ENCODE assay signal across 8 mouse cellular contexts in genomic region chr2:121008664-121009007, GRCm38 (mm10). TPM values are rescaled to one million over a fixed set of nuclear protein-coding genes. Genes with fewer than 3 reads are reported as not detected.
DNase-seq lines count a peak whose midpoint lies in the region; ATAC-seq and TF ChIP-seq lines count a peak whose summit lies in the region.

No protein-coding gene starts in this region.

- no peaks in the 10 kb centered on the region for H3K27me3 ChIP-seq in embryonic facial prominence, embryonic 10.5 days (replicated peaks; ENCODE audit: low read depth, poor library complexity, severe bottlenecking)
- no peaks in the 10 kb centered on the region for H3K27me3 ChIP-seq in hindbrain, postnatal 0 days (ENCODE audit: insufficient read depth, low read length)
- no peaks in the 10 kb centered on the region for H3K27me3 ChIP-seq in midbrain, postnatal 0 days (ENCODE audit: insufficient read depth, low read length)

- intact Hi-C loops in left cerebral cortex, adult 2 months (cut with DNase I): loop anchor here (2.0 kb wide), 1 partner anchor 32 kb away; the partner anchor contains the start of gene Tmem62
- intact Hi-C loops in left cerebral cortex, postnatal 25 days (cut with DNase I): no loop called here

- H3K36me3 ChIP-seq in embryonic facial prominence, embryonic 10.5 days (replicated peaks): peaks cover 24% of the 10 kb centered on the region
- H3K36me3 ChIP-seq in hindbrain, postnatal 0 days (ENCODE audit: insufficient read depth, low read length): peaks cover 19% of the 10 kb centered on the region
- H3K36me3 ChIP-seq in midbrain, postnatal 0 days (ENCODE audit: insufficient read depth, low read length): peaks cover 5% of the 10 kb centered on the region; the same call in 1 of the 2 replicates

- DNase-seq in left cerebral cortex, adult 2 months (ENCODE audit: extremely low spot score in 1 of 2, low spot score in 2 of 2): no peak
- no peak for DNase-seq in left cerebral cortex, postnatal 25 days (ENCODE audit: low spot score in 2 of 2)
- no peak for DNase-seq in embryonic facial prominence, embryonic 10.5 days (ENCODE audit: low spot score)
- DNase-seq in hindbrain, postnatal 0 days (ENCODE audit: low spot score): peak; percentile 3
- no peak for DNase-seq in midbrain, postnatal 0 days (ENCODE audit: low spot score)
- no peak for DNase-seq in gastrocnemius, adult 8-10 months (ENCODE audit: low spot score in 2 of 2)
- no peak for DNase-seq in thymus, postnatal 10 days (ENCODE audit: low spot score in 2 of 2)
- no peak for DNase-seq in layer of hippocampus, postnatal 36 days

- peak overlapping the region; percentile 71 for H3K9ac ChIP-seq in hindbrain, postnatal 0 days (replicated peaks; ENCODE audit: low read length)
- peak overlapping the region; percentile 64 for H3K9ac ChIP-seq in midbrain, postnatal 0 days (replicated peaks; ENCODE audit: low read length, poor library complexity, severe bottlenecking)

- no peak for TF ChIP-seq CTCF in left cerebral cortex, adult 2 months (IDR thresholded peaks at IDR 0.05)
- no peak for TF ChIP-seq CTCF in hindbrain, postnatal 0 days (IDR thresholded peaks at IDR 0.05; ENCODE audit: low read depth)
- no peak for TF ChIP-seq CTCF in midbrain, postnatal 0 days (IDR thresholded peaks at IDR 0.05)

- 2% methylated on average over 12 of the region's 12 CpGs for WGBS in embryonic facial prominence, embryonic 10.5 days
- WGBS in hindbrain, postnatal 0 days: under 1% methylated on average over 12 of the region's 12 CpGs
- 1% methylated on average over 12 of the region's 12 CpGs for WGBS in midbrain, postnatal 0 days

- H3K9me3 ChIP-seq in embryonic facial prominence, embryonic 10.5 days: no peaks in the 10 kb centered on the region
- H3K9me3 ChIP-seq in hindbrain, postnatal 0 days (ENCODE audit: low read length): no peaks in the 10 kb centered on the region
- H3K9me3 ChIP-seq in midbrain, postnatal 0 days (ENCODE audit: low read length): no peaks in the 10 kb centered on the region

- H3K4me1 ChIP-seq in embryonic facial prominence, embryonic 10.5 days: peaks cover 13% of the 10 kb centered on the region
- no peaks in the 10 kb centered on the region for H3K4me1 ChIP-seq in hindbrain, postnatal 0 days (ENCODE audit: insufficient read depth, low read length)
- H3K4me1 ChIP-seq in midbrain, postnatal 0 days (ENCODE audit: insufficient read depth, low read length): peaks cover 7% of the 10 kb centered on the region; the same call in 1 of the 2 replicates

- peak overlapping the region; percentile 93 for H3K4me2 ChIP-seq in hindbrain, postnatal 0 days (ENCODE audit: low read depth, low read length)
- peak overlapping the region; percentile 79 for H3K4me2 ChIP-seq in midbrain, postnatal 0 days (ENCODE audit: low read depth, low read length, poor library complexity, severe bottlenecking)

- H3K4me3 ChIP-seq in left cerebral cortex, adult 2 months: peak overlapping the region; percentile 88
- peak overlapping the region; percentile 90 for H3K4me3 ChIP-seq in embryonic facial prominence, embryonic 10.5 days
- H3K4me3 ChIP-seq in hindbrain, postnatal 0 days (ENCODE audit: low read length): peak overlapping the region; percentile 82
- peak overlapping the region; percentile 85 for H3K4me3 ChIP-seq in midbrain, postnatal 0 days (ENCODE audit: low read depth, low read length)

- ATAC-seq in hindbrain, postnatal 0 days: no peak
- ATAC-seq in midbrain, postnatal 0 days (ENCODE audit: low FRiP score): peak; percentile 38

- H3K27ac ChIP-seq in left cerebral cortex, adult 2 months: peak overlapping the region; percentile 84
- H3K27ac ChIP-seq in embryonic facial prominence, embryonic 10.5 days (replicated peaks): peak overlapping the region; percentile 81
- peak overlapping the region; percentile 61; the same call in 1 of the 2 replicates for H3K27ac ChIP-seq in hindbrain, postnatal 0 days
- peak overlapping the region; percentile 68 for H3K27ac ChIP-seq in midbrain, postnatal 0 days (ENCODE audit: low read depth, low read length)

RNA-seq across cellular contexts. Expression of gene Ccndbp1, which starts 0.4 kb away (rescaled TPM):
- 10 to 100 TPM; 57.0 to 57.6 TPM for total RNA-seq in left cerebral cortex, adult 2 months (2021)
- 10 to 100 TPM; 54.9 to 56.9 TPM for total RNA-seq in left cerebral cortex, postnatal 25 days (2021)
- polyA plus RNA-seq in embryonic facial prominence, embryonic 10.5 days (2016; fragmentation: Nextera tagmentation; extraction: Ambion mirVana): 34.0 and 34.2 TPM in 2 replicates
- total RNA-seq in hindbrain, postnatal 0 days (2014; rRNA removed): 40.0 and 42.3 TPM in 2 replicates
- 76.5 and 80.2 TPM in 2 replicates for polyA plus RNA-seq in hindbrain, postnatal 0 days (2015; fragmentation: Nextera tagmentation; extraction: Ambion mirVana)
- total RNA-seq in midbrain, postnatal 0 days (2014; rRNA removed): 51.9 and 65.7 TPM in 2 replicates
- 77.8 and 79.7 TPM in 2 replicates for polyA plus RNA-seq in midbrain, postnatal 0 days (2015; fragmentation: Nextera tagmentation; extraction: Ambion mirVana)
- total RNA-seq in gastrocnemius, adult 8-10 months (2022): 10 to 100 TPM; 26.9 to 41.5 (median 37.5) TPM
- 10 to 100 TPM; 57.0 to 58.5 TPM for total RNA-seq in layer of hippocampus, postnatal 36 days (2021)

RNA-seq across cellular contexts. Expression of gene Epb42, which starts 28.2 kb away (rescaled TPM):
- not detected for total RNA-seq in left cerebral cortex, adult 2 months (2021)
- not detected for total RNA-seq in left cerebral cortex, postnatal 25 days (2021)
- 5.1 and 5.3 TPM in 2 replicates for polyA plus RNA-seq in embryonic facial prominence, embryonic 10.5 days (2016; fragmentation: Nextera tagmentation; extraction: Ambion mirVana)
- total RNA-seq in hindbrain, postnatal 0 days (2014; rRNA removed): 0.07 and 0.73 TPM in 2 replicates
- 0.06 and 0.18 TPM in 2 replicates for polyA plus RNA-seq in hindbrain, postnatal 0 days (2015; fragmentation: Nextera tagmentation; extraction: Ambion mirVana)
- total RNA-seq in midbrain, postnatal 0 days (2014; rRNA removed): not detected in 2 replicates
- 0.12 TPM in 1 of 2 replicates, not detected in the other for polyA plus RNA-seq in midbrain, postnatal 0 days (2015; fragmentation: Nextera tagmentation; extraction: Ambion mirVana)
- total RNA-seq in gastrocnemius, adult 8-10 months (2022): not detected
- not detected for total RNA-seq in layer of hippocampus, postnatal 36 days (2021)

RNA-seq across cellular contexts. Expression of gene Tmem62, which starts 31.8 kb away (rescaled TPM):
- total RNA-seq in left cerebral cortex, adult 2 months (2021): 10 to 100 TPM; 21.8 to 28.5 TPM
- total RNA-seq in left cerebral cortex, postnatal 25 days (2021): 10 to 100 TPM; 24.7 to 27.3 TPM
- polyA plus RNA-seq in embryonic facial prominence, embryonic 10.5 days (2016; fragmentation: Nextera tagmentation; extraction: Ambion mirVana): 3.2 TPM in 2 replicates
- total RNA-seq in hindbrain, postnatal 0 days (2014; rRNA removed): 24.0 and 25.8 TPM in 2 replicates
- polyA plus RNA-seq in hindbrain, postnatal 0 days (2015; fragmentation: Nextera tagmentation; extraction: Ambion mirVana): 12.6 and 13.8 TPM in 2 replicates
- total RNA-seq in midbrain, postnatal 0 days (2014; rRNA removed): 20.9 and 21.5 TPM in 2 replicates
- polyA plus RNA-seq in midbrain, postnatal 0 days (2015; fragmentation: Nextera tagmentation; extraction: Ambion mirVana): 14.3 and 14.5 TPM in 2 replicates
- total RNA-seq in gastrocnemius, adult 8-10 months (2022): 1 to 10 TPM; 2.9 to 4.0 (median 3.2) TPM
- total RNA-seq in layer of hippocampus, postnatal 36 days (2021): 10 to 100 TPM; 23.0 to 26.2 TPM

RNA-seq across cellular contexts. Expression of gene Ubr1, which starts 38.1 kb away (rescaled TPM):
- total RNA-seq in left cerebral cortex, adult 2 months (2021): 10 to 100 TPM; 41.8 to 45.0 TPM
- 10 to 100 TPM; 39.3 to 43.0 TPM for total RNA-seq in left cerebral cortex, postnatal 25 days (2021)
- 24.5 and 27.3 TPM in 2 replicates for polyA plus RNA-seq in embryonic facial prominence, embryonic 10.5 days (2016; fragmentation: Nextera tagmentation; extraction: Ambion mirVana)
- total RNA-seq in hindbrain, postnatal 0 days (2014; rRNA removed): 27.8 and 34.8 TPM in 2 replicates
- polyA plus RNA-seq in hindbrain, postnatal 0 days (2015; fragmentation: Nextera tagmentation; extraction: Ambion mirVana): 27.3 and 27.5 TPM in 2 replicates
- total RNA-seq in midbrain, postnatal 0 days (2014; rRNA removed): 31.0 and 34.0 TPM in 2 replicates
- polyA plus RNA-seq in midbrain, postnatal 0 days (2015; fragmentation: Nextera tagmentation; extraction: Ambion mirVana): 24.5 and 28.0 TPM in 2 replicates
- 10 to 100 TPM; 27.4 to 31.5 (median 29.6) TPM for total RNA-seq in gastrocnemius, adult 8-10 months (2022)
- 10 to 100 TPM; 43.6 to 44.5 TPM for total RNA-seq in layer of hippocampus, postnatal 36 days (2021)
